ENCODE assay signal across 8 mouse cellular contexts in the genomic region with DNA sequence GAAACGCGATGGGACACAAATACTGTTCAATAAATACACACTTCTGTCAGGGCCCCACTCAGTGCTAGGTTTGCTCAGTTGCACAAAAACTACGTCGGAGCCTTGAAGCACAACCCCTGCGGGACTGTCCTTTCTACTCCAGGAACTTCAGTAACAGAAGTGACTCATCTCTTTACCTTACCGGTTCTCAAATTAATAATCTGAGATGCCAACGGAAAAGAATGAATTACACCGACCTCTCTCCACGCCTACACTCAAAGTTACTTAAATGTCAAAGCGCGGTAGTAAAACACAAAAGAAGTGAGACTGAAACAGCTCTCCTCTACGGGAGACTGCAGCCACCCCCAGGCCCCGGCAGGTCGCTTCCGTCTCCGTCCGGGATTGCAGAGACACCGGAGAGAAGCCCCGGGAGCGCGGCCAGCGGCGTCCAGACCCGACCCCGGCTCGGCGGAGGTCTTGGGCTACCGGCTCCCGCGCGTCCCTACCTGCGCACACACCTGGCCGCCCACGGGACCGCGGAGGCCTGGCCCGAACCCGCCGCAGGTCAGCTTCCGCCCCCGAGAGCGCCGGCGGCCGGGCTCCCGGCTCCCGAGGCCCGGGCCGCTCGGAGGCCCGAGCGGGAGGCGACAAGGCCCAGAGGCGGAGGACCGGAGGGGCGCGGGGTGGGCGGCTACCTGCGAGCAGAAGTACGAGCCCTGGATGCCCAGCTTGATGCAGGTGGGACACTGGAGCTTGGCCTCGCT. TPM values are rescaled to one million over a fixed set of nuclear protein-coding genes. Genes with fewer than 3 reads are reported as not detected.
A peak's percentile ranks its signal among the peaks of the same experiment; 100 is the strongest.
DNase-seq lines count a peak whose midpoint lies in the region; ATAC-seq lines count a peak whose summit lies in the region.

No protein-coding gene starts in this region.

- H3K4me3 ChIP-seq in embryonic facial prominence, embryonic 13.5 days: peak overlapping the region; percentile 87
- H3K4me3 ChIP-seq in midbrain, embryonic 11.5 days (ENCODE audit: low read depth, low read length): peak overlapping the region; percentile 77

- H3K27ac ChIP-seq in embryonic facial prominence, embryonic 13.5 days: peak overlapping the region; percentile 72; the same call in 1 of the 2 replicates
- H3K27ac ChIP-seq in midbrain, embryonic 11.5 days (ENCODE audit: low read depth, low read length): peak overlapping the region; percentile 7; the same call in 1 of the 2 replicates

- H3K9ac ChIP-seq in embryonic facial prominence, embryonic 13.5 days: peak overlapping the region; percentile 91
- H3K9ac ChIP-seq in midbrain, embryonic 11.5 days (ENCODE audit: low read length): peak overlapping the region; percentile 84

- peaks cover 12% of the 10 kb centered on the region for H3K4me1 ChIP-seq in embryonic facial prominence, embryonic 13.5 days
- H3K4me1 ChIP-seq in midbrain, embryonic 11.5 days (ENCODE audit: control insufficient read depth, insufficient read depth, low read length): peaks cover 8% of the 10 kb centered on the region

- H3K4me2 ChIP-seq in embryonic facial prominence, embryonic 13.5 days: peak overlapping the region; percentile 78
- H3K4me2 ChIP-seq in midbrain, embryonic 11.5 days: peak overlapping the region; percentile 68

- WGBS in embryonic facial prominence, embryonic 13.5 days: under 1% methylated on average over 60 of the region's 61 CpGs
- WGBS in midbrain, embryonic 11.5 days: under 1% methylated on average over 60 of the region's 61 CpGs

- peak; percentile 33 for ATAC-seq in frontal cortex, adult (ENCODE audit: low TSS enrichment)
- ATAC-seq in embryonic facial prominence, embryonic 13.5 days (ENCODE audit: insufficient number of reproducible peaks, insufficient read depth, low FRiP score, low TSS enrichment, low read depth): no peak; the same call in none of the 2 replicates
- peak; percentile 58 for ATAC-seq in inflammation-experienced regulatory T-cells, adult 6 months
- ATAC-seq in midbrain, embryonic 11.5 days (ENCODE audit: low FRiP score): no peak

- H3K9me3 ChIP-seq in embryonic facial prominence, embryonic 13.5 days: no peaks in the 10 kb centered on the region
- no peaks in the 10 kb centered on the region for H3K9me3 ChIP-seq in midbrain, embryonic 11.5 days (ENCODE audit: control insufficient read depth, low read length)

- H3K36me3 ChIP-seq in embryonic facial prominence, embryonic 13.5 days: peaks cover 18% of the 10 kb centered on the region
- H3K36me3 ChIP-seq in midbrain, embryonic 11.5 days (ENCODE audit: control insufficient read depth, insufficient read depth, low read length): peaks cover 9% of the 10 kb centered on the region; the same call in 1 of the 2 replicates

- no peak for DNase-seq in frontal cortex, postnatal 10 days (ENCODE audit: low spot score in 2 of 2)
- DNase-seq in right cerebral cortex, adult 2 months (ENCODE audit: low spot score in 2 of 2): peak; percentile 11 to 34
- DNase-seq in right cerebral cortex, postnatal 25 days: no peak
- DNase-seq in midbrain, embryonic 11.5 days (ENCODE audit: low spot score, missing footprints): peak; percentile 90
- DNase-seq in layer of hippocampus, adult 9-10 months (ENCODE audit: low spot score): no peak

- H3K27me3 ChIP-seq in embryonic facial prominence, embryonic 13.5 days: no peaks in the 10 kb centered on the region; the same call in 1 of the 2 replicates
- H3K27me3 ChIP-seq in midbrain, embryonic 11.5 days (ENCODE audit: control insufficient read depth, insufficient read depth, low read length): no peaks in the 10 kb centered on the region

RNA-seq across cellular contexts. Expression of gene Metap1, which starts 0.6 kb away (rescaled TPM):
- polyA plus RNA-seq in embryonic facial prominence, embryonic 13.5 days (2015; fragmentation: Nextera tagmentation; extraction: Ambion mirVana): 38.3 and 44.5 TPM in 2 replicates
- 10 to 100 TPM; 30.5 to 37.9 (median 35.2) TPM for polyA plus RNA-seq in inflammation-experienced regulatory T-cells, adult 6 months (2017; shearing (Covaris generic))
- 49.2 and 53.7 TPM in 2 replicates for polyA plus RNA-seq in midbrain, embryonic 11.5 days (2014; fragmentation: Nextera tagmentation; extraction: Ambion mirVana)

RNA-seq across cellular contexts. Expression of gene Eif4e, which starts 37.2 kb away (rescaled TPM):
- polyA plus RNA-seq in embryonic facial prominence, embryonic 13.5 days (2015; fragmentation: Nextera tagmentation; extraction: Ambion mirVana): 382 and 420 TPM in 2 replicates
- 100 to 1,000 TPM; 233 to 405 (median 322) TPM for polyA plus RNA-seq in inflammation-experienced regulatory T-cells, adult 6 months (2017; shearing (Covaris generic))
- polyA plus RNA-seq in midbrain, embryonic 11.5 days (2014; fragmentation: Nextera tagmentation; extraction: Ambion mirVana): 493 and 516 TPM in 2 replicates

RNA-seq across cellular contexts. Expression of gene Adh5, which starts 45.9 kb away (rescaled TPM):
- 228 and 237 TPM in 2 replicates for polyA plus RNA-seq in embryonic facial prominence, embryonic 13.5 days (2015; fragmentation: Nextera tagmentation; extraction: Ambion mirVana)
- polyA plus RNA-seq in inflammation-experienced regulatory T-cells, adult 6 months (2017; shearing (Covaris generic)): 100 to 1,000 TPM; 113 to 118 (median 116) TPM
- polyA plus RNA-seq in midbrain, embryonic 11.5 days (2014; fragmentation: Nextera tagmentation; extraction: Ambion mirVana): 279 and 283 TPM in 2 replicates

Comparison
In these comparisons a context has a peak if more than half of its experiments do, and no peak if none do; other contexts are left out.
1. DNase-seq: peak in right cerebral cortex, adult 2 months (2 of 2) and midbrain, embryonic 11.5 days (single experiment); none in frontal cortex, postnatal 10 days (0 of 2), right cerebral cortex, postnatal 25 days (single experiment) and layer of hippocampus, adult 9-10 months (single experiment).
2. ATAC-seq: peak in frontal cortex, adult (single experiment) and inflammation-experienced regulatory T-cells, adult 6 months (single experiment); none in embryonic facial prominence, embryonic 13.5 days (single experiment) and midbrain, embryonic 11.5 days (single experiment).